Mouse (Mus musculus): Measurements from ENCODE around the gene Ackr4.

Ackr4 gene

GRCm38 (mm10) chr9:104039742-104040141 is 87.0 kb downstream of the Ackr4 start:
- DNase-seq = no peak

GRCm38 (mm10) chr9:104039031-104039695 is 87.6 kb downstream of the Ackr4 start:
- DNase-seq = no peak

GRCm38 (mm10) chr9:104038266-104038665 is 88.5 kb downstream of the Ackr4 start:
- DNase-seq = no peak

GRCm38 (mm10) chr9:104035261-104036015 is 91.3 kb downstream of the Ackr4 start:
- peak; percentile 61 to 65 for DNase-seq

- no peak for DNase-seq
Measured at GRCm38 (mm10) chr9:104034718-104035117, 92.0 kb downstream of the Ackr4 start.

- no peak for DNase-seq
Measured at GRCm38 (mm10) chr9:104034231-104034630, 92.5 kb downstream of the Ackr4 start.
